Mouse (Mus musculus): Measurements from ENCODE around the gene Nipsnap3b.

- TF ChIP-seq GATA1 (IDR thresholded peaks at IDR 0.05; ENCODE audit: borderline replicate concordance, low read length): no peak
- TF ChIP-seq FLI1 (IDR thresholded peaks at IDR 0.05; ENCODE audit: low read length): no peak
These were observed 32.1 kb downstream of the Nipsnap3b start for GRCm38 (mm10) chr4:53043819-53044218.

All from megakaryocyte, embryonic 14.5 days (primary cell).